In the genomic region with DNA sequence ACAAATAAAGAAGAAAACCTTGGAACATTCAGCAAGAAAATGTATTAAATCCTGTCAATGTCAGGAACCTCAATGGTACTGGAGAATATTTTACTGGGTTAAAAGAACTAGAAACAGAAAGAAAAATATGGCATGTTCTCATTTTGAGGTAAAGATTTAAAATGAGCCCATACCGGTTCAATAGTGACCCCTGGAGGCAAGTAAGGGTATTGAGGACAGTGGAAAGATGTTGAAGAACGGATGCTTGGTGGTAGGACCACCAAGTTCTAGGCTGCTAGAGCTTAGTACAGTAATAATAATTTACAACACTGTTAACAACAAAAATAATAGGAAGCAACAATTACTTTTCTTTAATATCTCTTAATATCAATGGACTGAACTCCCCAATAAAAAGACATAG, we compare ENCODE assay signal across 16 mouse cellular contexts. TPM values are rescaled to one million over a fixed set of nuclear protein-coding genes. Genes with fewer than 3 reads are reported as not detected.
DNase-seq lines count a peak whose midpoint lies in the region; ATAC-seq and TF ChIP-seq lines count a peak whose summit lies in the region.
"Had no signal": no experiment of that assay in that cellular context is flagged by ENCODE, and none has a peak within 500 bp of the region (broad histone marks: within the 10 kb centered on the region; RNA-seq: fewer than 3 reads in every experiment).

No protein-coding gene starts in this region.

- WGBS in heart, adult 2 months: 34% methylated on average over 2 of the region's 2 CpGs
- WGBS in lung, embryonic 14.5 days: 42% methylated on average over 2 of the region's 2 CpGs
- WGBS in midbrain, embryonic 10.5 days: 42% methylated on average over 2 of the region's 2 CpGs

- intact Hi-C loops in heart, adult 2 months (cut with DNase I): no loop called here

- H3K4me2 ChIP-seq in lung, embryonic 14.5 days: no peak overlapping the region
- H3K4me2 ChIP-seq: kidney, embryonic 15.5 days had no signal

- no peak for ATAC-seq in lung, embryonic 14.5 days (ENCODE audit: insufficient read depth)
- ATAC-seq: hindbrain, embryonic 16.5 days had no signal

- DNase-seq in heart, adult 2 months: no peak
- no peak for DNase-seq in heart, adult 9 months (ENCODE audit: low spot score in 2 of 2)
- DNase-seq in lung, embryonic 14.5 days: peak; percentile 23
- no peak for DNase-seq in lung, postnatal 10 days
- DNase-seq in ES-E14 (ENCODE audit: low read depth, low spot score): peak; percentile 12
- DNase-seq in c-Kit-positive CD71-positive TER-119-positive erythroid progenitor cells, embryonic 14.5 days (ENCODE audit: low spot score): peak; percentile 0
- DNase-seq in cerebellum, postnatal 36 days: no peak
- no peak for DNase-seq in midbrain, embryonic 10.5 days (ENCODE audit: low spot score)
- DNase-seq: adrenal gland, postnatal 36 days; cerebellum, adult 18-20 months; left cerebral cortex, postnatal 4 days; thymus, adult 2 months had no signal

- no peak overlapping the region for H3K9ac ChIP-seq in heart, adult 2 months (ENCODE audit: low read depth, low read length)
- no peak overlapping the region for H3K9ac ChIP-seq in lung, embryonic 14.5 days
- no peak overlapping the region for H3K9ac ChIP-seq in ES-E14 (ENCODE audit: insufficient read depth, low read depth, low read length, poor library complexity, severe bottlenecking)
- H3K9ac ChIP-seq: kidney, embryonic 15.5 days had no signal

- peak; percentile 42 for TF ChIP-seq CTCF in heart, adult 2 months (IDR thresholded peaks at IDR 0.05)
- peak; percentile 62 for TF ChIP-seq CTCF in lung, embryonic 14.5 days (IDR thresholded peaks at IDR 0.05; ENCODE audit: low read depth)

- TF ChIP-seq EP300 in heart, adult 2 months (IDR thresholded peaks at IDR 0.05; ENCODE audit: insufficient read depth, low read depth, low read length): no peak

- no peaks in the 10 kb centered on the region for H3K4me1 ChIP-seq in heart, adult 2 months (ENCODE audit: control insufficient read depth, insufficient read depth, low read length)
- no peaks in the 10 kb centered on the region for H3K4me1 ChIP-seq in lung, embryonic 14.5 days (ENCODE audit: insufficient read depth)
- no peaks in the 10 kb centered on the region for H3K4me1 ChIP-seq in ES-E14 (ENCODE audit: control insufficient read depth in 2 of 2, insufficient read depth in 2 of 2, low read length in 2 of 2, poor library complexity in 1 of 2)
- H3K4me1 ChIP-seq in midbrain, embryonic 10.5 days: no peaks in the 10 kb centered on the region
- H3K4me1 ChIP-seq: kidney, embryonic 15.5 days; megakaryocyte, embryonic 14.5 days had no signal

- no peaks in the 10 kb centered on the region for H3K9me3 ChIP-seq in lung, embryonic 14.5 days (ENCODE audit: low read depth, low read length)
- no peaks in the 10 kb centered on the region for H3K9me3 ChIP-seq in ES-E14 (ENCODE audit: control insufficient read depth, insufficient read depth, low read depth, low read length)
- no peaks in the 10 kb centered on the region for H3K9me3 ChIP-seq in midbrain, embryonic 10.5 days (replicated peaks)
- H3K9me3 ChIP-seq: kidney, embryonic 15.5 days; megakaryocyte, embryonic 14.5 days had no signal

- in situ Hi-C loops in ES-E14 (cut with MboI; ENCODE audit: low sequenced_read_pairs in 2 of 2, unreplicated experiment in 2 of 2): no loop called here

- H3K79me2 ChIP-seq in heart, adult 2 months (replicated peaks; ENCODE audit: control insufficient read depth, insufficient read depth, low read length): no peaks in the 10 kb centered on the region

- no peak for TF ChIP-seq POLR2A in heart, adult 2 months (IDR thresholded peaks at IDR 0.05; ENCODE audit: insufficient read depth, low read depth, low read length)

- no peak overlapping the region for H3K4me3 ChIP-seq in heart, adult 2 months
- H3K4me3 ChIP-seq in lung, embryonic 14.5 days (ENCODE audit: low read depth, low read length): no peak overlapping the region
- no peak overlapping the region for H3K4me3 ChIP-seq in ES-E14 (ENCODE audit: insufficient read depth in 1 of 2, low read depth in 1 of 2, low read length in 2 of 2, poor library complexity in 1 of 2, severe bottlenecking in 1 of 2)
- no peak overlapping the region for H3K4me3 ChIP-seq in midbrain, embryonic 10.5 days
- H3K4me3 ChIP-seq: kidney, embryonic 15.5 days; megakaryocyte, embryonic 14.5 days had no signal

- no peaks in the 10 kb centered on the region for H3K27me3 ChIP-seq in heart, adult 2 months (ENCODE audit: control insufficient read depth, insufficient read depth, low read length)
- H3K27me3 ChIP-seq in lung, embryonic 14.5 days (ENCODE audit: insufficient read depth, low read length): no peaks in the 10 kb centered on the region
- H3K27me3 ChIP-seq in midbrain, embryonic 10.5 days (ENCODE audit: low read depth, poor library complexity, severe bottlenecking): no peaks in the 10 kb centered on the region
- H3K27me3 ChIP-seq: kidney, embryonic 15.5 days; megakaryocyte, embryonic 14.5 days had no signal

- H3K36me3 ChIP-seq in heart, adult 2 months (ENCODE audit: control insufficient read depth, insufficient read depth, low read length): no peaks in the 10 kb centered on the region
- H3K36me3 ChIP-seq in lung, embryonic 14.5 days (ENCODE audit: insufficient read depth): no peaks in the 10 kb centered on the region
- no peaks in the 10 kb centered on the region for H3K36me3 ChIP-seq in ES-E14 (ENCODE audit: control insufficient read depth, insufficient read depth, low read length, poor library complexity, severe bottlenecking)
- no peaks in the 10 kb centered on the region for H3K36me3 ChIP-seq in midbrain, embryonic 10.5 days
- H3K36me3 ChIP-seq: kidney, embryonic 15.5 days had no signal

- H3K27ac ChIP-seq in heart, adult 2 months: no peak overlapping the region
- no peak overlapping the region for H3K27ac ChIP-seq in lung, embryonic 14.5 days (ENCODE audit: low read depth)
- H3K27ac ChIP-seq in ES-E14 (ENCODE audit: insufficient read depth, low read depth, low read length, poor library complexity, severe bottlenecking): no peak overlapping the region
- no peak overlapping the region for H3K27ac ChIP-seq in midbrain, embryonic 10.5 days (replicated peaks)
- H3K27ac ChIP-seq: kidney, embryonic 15.5 days had no signal

TF ChIP-seq in ES-E14, 5 proteins besides CTCF, POLR2A, EP300 and RAD21:
- TF ChIP-seq CHD2 (IDR thresholded peaks at IDR 0.05; ENCODE audit: low read depth, low read length) (no peak), HCFC1 (IDR thresholded peaks at IDR 0.05; ENCODE audit: borderline replicate concordance, insufficient read depth, low read length) (no peak), MAFK (IDR thresholded peaks at IDR 0.05; ENCODE audit: insufficient read depth, low read depth, low read length) (no peak), ZC3H11A (IDR thresholded peaks at IDR 0.05; ENCODE audit: borderline replicate concordance, low read depth, low read length) (peak; percentile 61; the same call in 1 of the 2 replicates), ZNF384 (IDR thresholded peaks at IDR 0.05; ENCODE audit: low read depth, low read length) (no peak)

RNA-seq across cellular contexts. Expression of gene Pcdh10, which starts 58.9 kb away (rescaled TPM):
- total RNA-seq in heart, adult 2 months (2021): under 1 TPM in 1 of 2 experiments, not detected in 1; 0.02 TPM
- 0.02 TPM in 1 of 2 replicates, not detected in the other for polyA plus RNA-seq in heart, adult 2 months (2012; rRNA removed)
- polyA plus RNA-seq in lung, embryonic 14.5 days (2014; fragmentation: Nextera tagmentation; extraction: Ambion mirVana): 0.31 and 0.37 TPM in 2 replicates
- 0.11 and 0.31 TPM in 2 replicates for total RNA-seq in ES-E14 (2012; rRNA removed)
- 0.75 and 1.8 TPM in 2 replicates for polyA plus RNA-seq in midbrain, embryonic 10.5 days (2016; fragmentation: Nextera tagmentation; extraction: Ambion mirVana)
- polyA plus RNA-seq: liver, embryonic 16.5 days had no signal

Comparison
In these comparisons a context has a peak if more than half of its experiments do, and no peak if none do; other contexts are left out.
1. DNase-seq: peak in lung, embryonic 14.5 days (single experiment), ES-E14 (single experiment) and c-Kit-positive CD71-positive TER-119-positive erythroid progenitor cells, embryonic 14.5 days (single experiment); none in heart, adult 2 months (0 of 2), heart, adult 9 months (0 of 2), lung, postnatal 10 days (single experiment), cerebellum, postnatal 36 days (0 of 2) and midbrain, embryonic 10.5 days (single experiment).